Mouse (Mus musculus): Measurements from ENCODE around the gene Smpd1. TPM values are rescaled to one million over a fixed set of nuclear protein-coding genes. Genes with fewer than 3 reads are reported as not detected.

Gene Smpd1
- total RNA-seq (2021) = 10 to 100 TPM; 59.2 to 68.1 TPM
- long read RNA-seq, experiment 1, transcript Smpd1-201 (6 exons, 2,412 nt) = major isoform, 104 of 131 reads
- long read RNA-seq, experiment 1, partial matches to known transcripts = 24 of 131 reads
- long read RNA-seq, experiment 1, other reads (novel, unspliced or antisense) = 3 of 131 reads
- long read RNA-seq, experiment 2, transcript Smpd1-201 (6 exons, 2,412 nt) = major isoform, 76 of 83 reads
- long read RNA-seq, experiment 2, partial matches to known transcripts = 3 of 83 reads
- long read RNA-seq, experiment 2, other reads (novel, unspliced or antisense) = 4 of 83 reads

DNA sequence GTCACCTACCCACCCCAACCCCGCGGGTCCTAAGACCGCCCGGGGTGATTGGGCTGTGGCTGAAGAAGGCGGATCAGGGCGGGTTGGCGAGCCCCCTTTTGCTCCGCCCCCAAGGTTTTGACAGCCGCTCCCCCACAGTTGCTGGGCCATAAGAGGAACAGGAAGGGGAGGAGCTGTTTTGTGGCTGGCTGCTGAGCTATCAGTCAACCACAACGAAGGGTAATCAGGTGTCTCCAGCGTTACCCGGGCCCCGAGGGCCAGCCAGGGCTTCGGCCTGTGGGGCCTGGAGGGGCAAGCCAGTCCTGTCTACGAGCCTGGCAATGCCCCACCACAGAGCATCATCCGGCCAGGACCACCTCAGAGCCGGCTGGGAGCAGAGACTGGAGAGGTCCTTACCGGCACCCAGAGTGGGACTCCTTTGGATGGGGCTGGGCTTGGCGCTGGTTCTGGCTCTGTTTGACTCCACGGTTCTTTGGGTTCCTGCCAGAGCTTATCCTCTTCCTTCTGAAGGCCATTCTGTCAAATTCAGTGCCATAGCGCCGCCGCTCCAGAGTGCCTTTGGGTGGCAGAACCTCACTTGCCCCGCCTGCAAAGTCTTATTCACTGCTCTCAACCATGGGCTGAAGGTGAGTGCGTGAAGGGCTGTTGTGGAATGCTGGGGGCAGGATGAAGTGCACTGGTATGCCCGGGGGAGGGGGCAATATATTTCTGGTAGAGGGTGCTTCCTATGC lies at the start of gene Smpd1:
Smpd1 (plus strand) TSS at position 149 of the 731 bp plus-strand sequence.
- DNase-seq = peak; percentile 92

- peak; percentile 15 for DNase-seq
These were observed 46.9 kb upstream of the Smpd1 start for GRCm38 (mm10) chr7:105507257-105507656.

GRCm38 (mm10) chr7:105510143-105510542 lies 44.0 kb upstream of the Smpd1 start:
- DNase-seq = no peak

- DNase-seq = no peak
These were observed 40.3 kb upstream of the Smpd1 start for GRCm38 (mm10) chr7:105513845-105514291.

- no peak for DNase-seq
These were observed 39.6 kb upstream of the Smpd1 start for GRCm38 (mm10) chr7:105514561-105514960.

- DNase-seq = peak; percentile 72
These were observed 39.0 kb upstream of the Smpd1 start for GRCm38 (mm10) chr7:105515178-105515577.

- no peak for DNase-seq
These were observed 37.3 kb upstream of the Smpd1 start for GRCm38 (mm10) chr7:105516669-105517360.

DNA sequence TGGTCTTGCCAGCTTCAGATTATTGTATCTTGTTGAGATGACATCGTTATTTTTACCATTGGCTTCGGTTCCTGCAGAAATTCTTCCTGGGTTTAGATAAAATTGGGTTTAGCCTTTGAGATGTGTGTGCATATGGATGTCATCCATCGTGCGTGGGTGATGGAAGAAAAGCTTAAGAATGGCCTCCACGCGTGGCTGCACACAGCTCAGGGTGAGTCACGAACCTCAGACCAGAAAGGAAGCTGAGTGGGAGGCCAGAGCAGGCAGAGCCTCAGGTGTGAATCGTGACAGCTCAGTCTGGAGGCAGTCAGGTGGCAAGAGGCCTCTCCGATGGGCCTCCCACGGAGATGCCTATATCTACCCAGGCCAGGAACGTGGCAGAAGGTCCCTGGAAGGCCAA lies 34.8 kb upstream of the Smpd1 start:
- DNase-seq = no peak

DNA sequence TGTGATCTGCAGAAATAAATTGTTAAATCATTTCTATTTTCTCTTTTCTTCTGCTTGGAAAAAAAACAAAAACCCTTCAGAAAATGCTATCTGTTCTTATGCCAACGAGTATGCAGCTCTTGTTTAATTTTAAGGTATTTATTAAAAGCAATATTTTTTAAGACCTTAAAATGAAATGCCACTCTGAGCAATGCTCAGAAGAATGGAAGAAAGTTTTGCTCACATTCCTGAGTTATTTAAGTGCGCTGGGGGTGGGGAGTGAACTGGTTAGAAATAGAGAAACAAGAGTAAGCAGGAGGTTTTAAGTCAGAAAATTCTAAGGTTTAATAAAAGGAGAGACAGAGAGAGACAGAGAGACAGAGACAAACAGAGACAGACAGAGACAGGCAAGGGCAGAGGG lies 34.4 kb upstream of the Smpd1 start:
- no peak for DNase-seq

DNA sequence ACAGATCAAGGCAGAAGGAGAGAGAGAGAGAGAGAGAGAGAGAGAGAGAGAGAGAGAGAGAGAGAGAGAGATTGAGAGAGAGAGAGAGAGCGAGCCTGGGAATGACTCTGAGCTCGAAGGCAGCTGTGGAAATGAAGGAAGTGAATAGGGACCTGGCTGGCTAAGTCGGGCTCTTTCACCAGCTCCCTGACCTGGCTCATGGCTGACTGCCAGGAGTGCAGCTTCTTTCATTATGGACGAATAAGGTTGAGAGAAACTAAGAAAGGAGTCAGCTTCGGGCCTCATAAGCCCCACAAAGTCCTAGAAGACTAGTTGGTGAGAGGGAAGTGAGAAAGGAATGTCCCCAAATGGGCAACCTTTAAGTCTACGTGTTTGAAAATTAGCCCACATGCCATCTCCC lies 34.0 kb upstream of the Smpd1 start:
- DNase-seq = peak; percentile 62

GRCm38 (mm10) chr7:105524222-105524621 lies 29.9 kb upstream of the Smpd1 start:
- DNase-seq = no peak

DNA sequence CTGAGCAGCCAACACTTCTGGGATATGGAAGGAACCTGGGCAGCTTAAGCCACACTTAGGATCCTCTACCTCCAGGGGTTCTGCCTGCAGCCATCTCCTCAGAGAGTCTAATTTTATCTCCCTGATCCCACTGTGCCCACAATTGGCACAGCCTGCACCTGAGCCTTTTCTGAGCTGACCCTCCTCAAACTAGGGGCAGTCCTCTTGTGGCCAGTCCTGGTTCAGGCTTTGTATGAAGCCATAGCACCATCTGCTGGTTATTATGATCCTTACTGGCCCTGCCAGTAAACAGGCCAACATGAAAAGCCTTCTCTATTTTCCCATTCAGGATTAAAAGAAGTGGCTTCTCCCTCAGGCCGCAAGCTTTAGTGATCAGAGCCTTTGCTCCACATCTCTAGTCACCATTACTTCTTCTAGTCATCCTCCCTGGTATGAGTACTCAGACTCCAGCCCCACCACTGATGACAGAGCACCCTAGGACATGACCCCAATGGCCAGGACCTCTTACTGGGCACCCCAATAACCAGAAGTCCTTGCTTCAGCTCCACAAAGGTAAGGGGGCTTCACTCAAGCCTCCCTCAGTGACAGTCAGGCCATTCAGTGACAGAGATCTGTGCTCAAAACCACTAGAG lies 26.7 kb upstream of the Smpd1 start:
- peak; percentile 45 for DNase-seq

DNA sequence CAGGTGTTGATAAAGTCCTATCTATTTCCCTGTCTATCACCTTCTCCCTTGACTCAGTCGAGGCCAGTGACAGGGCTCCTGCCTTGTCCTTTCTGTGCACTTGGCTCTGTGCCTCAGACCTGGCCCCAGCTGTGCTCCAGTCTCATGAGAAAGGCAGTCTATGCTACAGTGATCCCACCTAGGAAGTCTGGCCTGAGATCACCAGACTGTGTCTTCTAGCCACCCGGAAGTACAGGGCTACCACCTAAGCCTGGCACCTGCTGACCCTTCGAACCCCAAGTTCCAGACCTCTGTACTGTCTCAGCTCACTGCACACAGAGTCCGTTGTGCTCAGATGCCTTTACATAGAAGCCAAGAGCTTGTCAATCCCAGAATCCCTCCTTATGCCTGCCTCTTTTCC lies 26.1 kb upstream of the Smpd1 start:
- peak; percentile 16 for DNase-seq

GRCm38 (mm10) chr7:105534162-105534561 lies 20.0 kb upstream of the Smpd1 start:
- no peak for DNase-seq

DNA sequence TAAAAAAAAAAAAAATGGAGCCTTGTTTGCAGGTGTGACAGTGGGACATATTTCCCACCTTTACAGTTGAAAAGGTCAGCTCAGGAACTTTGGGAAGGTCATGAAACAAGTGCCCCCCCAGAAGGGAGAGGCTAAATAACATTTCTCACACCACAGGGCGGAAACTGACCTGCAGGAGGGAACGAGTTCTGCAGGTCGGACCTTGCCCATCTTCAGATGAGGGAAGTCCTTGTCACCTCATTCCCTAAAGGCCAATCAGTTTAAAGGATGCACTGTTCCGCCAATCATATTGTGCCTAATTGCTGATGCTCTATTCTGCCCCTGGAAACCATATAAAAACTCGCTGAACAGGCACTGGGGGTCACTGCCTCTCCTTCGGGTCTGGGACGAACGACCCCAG lies 8.2 kb upstream of the Smpd1 start:
- DNase-seq = no peak

- no peak for DNase-seq
These were observed 6.2 kb upstream of the Smpd1 start for GRCm38 (mm10) chr7:105547970-105548369.

- DNase-seq = no peak
These were observed 5.1 kb upstream of the Smpd1 start for GRCm38 (mm10) chr7:105549035-105549434.

DNA sequence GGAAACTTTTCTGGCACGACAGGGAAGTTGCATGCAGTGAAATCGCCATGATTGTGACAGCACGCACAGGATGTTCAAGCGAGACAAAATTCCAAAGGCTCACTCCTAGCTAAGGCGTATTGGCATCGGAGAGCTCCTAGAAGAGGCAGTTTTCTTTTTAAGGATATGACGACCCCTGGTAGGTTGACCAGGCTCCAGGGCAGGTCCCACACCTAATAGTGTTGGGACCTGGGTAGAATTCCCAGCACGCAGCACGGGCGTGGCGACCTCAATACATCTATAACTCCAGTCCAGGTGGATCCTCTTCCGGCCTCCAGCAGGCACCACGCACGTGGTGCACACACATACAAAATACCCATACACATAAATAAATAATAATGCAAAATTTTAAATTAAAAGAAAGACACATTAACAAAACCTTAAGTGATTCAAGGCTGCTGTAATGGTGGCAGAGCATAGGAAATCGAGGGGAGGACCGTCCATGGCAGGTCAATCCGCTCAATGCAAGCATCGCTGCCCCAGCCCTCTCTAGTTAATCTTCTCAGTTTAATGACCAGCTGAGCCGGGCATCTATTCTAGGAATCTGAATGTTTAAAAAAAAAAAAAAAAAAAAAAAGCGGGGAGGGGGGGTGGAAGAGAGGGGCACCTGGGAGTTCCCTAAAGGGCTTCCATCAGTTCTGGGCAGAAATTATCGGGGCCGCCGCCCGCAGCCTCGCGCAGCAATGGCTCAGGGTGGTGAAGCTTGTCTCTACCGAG lies 526 bp upstream of the Smpd1 start:
- no peak for DNase-seq

DNA sequence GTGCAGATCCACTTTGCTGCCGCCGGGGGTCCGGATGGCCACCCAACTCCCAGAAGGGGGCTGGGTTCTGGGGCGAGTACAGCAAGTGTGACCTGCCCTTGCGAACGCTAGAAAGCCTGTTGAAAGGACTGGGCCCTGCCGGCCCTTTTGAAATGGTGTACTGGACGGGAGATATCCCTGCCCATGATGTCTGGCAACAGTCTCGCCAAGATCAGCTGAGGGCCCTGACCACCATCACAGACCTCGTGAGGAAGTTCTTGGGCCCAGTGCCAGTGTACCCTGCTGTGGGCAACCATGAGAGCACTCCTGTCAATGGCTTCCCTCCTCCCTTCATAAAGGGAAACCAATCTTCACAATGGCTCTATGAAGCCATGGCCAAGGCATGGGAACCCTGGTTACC lies 1.4 kb downstream of the Smpd1 start:
- no peak for DNase-seq

DNA sequence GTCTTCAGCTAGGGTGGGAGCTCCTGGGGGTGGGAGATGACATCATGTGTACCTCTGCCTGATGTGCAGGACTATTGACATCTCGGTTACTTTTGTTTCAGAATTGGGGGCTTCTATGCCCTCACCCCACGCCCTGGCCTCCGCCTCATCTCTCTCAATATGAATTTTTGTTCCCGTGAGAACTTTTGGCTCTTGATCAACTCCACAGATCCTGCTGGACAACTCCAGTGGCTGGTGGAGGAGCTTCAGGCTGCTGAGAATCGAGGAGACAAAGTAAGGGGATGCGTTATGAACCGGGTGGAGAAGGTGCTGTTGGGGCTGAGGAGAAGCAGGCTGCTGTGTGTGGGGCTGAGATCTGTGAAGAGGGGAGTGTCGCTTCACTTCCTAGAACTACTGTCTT lies 2.2 kb downstream of the Smpd1 start:
- no peak for DNase-seq

GRCm38 (mm10) chr7:105557671-105558070 lies 3.5 kb downstream of the Smpd1 start:
- no peak for DNase-seq

DNA sequence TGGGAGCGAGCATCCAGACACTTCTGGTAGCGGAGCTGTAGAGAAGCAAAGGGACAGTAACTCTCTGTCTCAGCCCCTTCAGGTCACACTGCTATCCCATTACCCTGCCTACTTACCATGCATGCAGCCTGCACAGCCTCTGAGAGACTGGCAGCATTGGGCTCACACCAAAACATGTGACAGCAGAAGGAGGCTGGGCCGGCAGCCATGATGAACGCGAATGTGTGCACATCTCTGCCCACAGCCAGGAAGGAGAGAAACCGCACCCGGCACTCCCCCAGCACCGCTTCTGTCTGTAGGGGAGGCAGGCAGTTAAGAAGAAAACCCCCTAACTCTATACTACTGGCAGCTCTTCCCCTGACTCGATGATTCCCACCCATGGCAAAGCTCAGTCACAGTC lies 4.9 kb downstream of the Smpd1 start:
- DNase-seq = no peak

All from adrenal gland, postnatal 10 days (tissue).